Mouse (Mus musculus) lung, postnatal 0 days (tissue): ENCODE measurements around the gene Cnot8. TPM values are rescaled to one million over a fixed set of nuclear protein-coding genes. Genes with fewer than 3 reads are reported as not detected.

Source experiments
- ATAC-seq: fragments of 200-750 bp; cut with Nextera tagmentation; 2 replicates; pipeline ENCODE4 v1.8.0; 2017; ENCODE audit warnings: moderate library complexity
- DNase-seq: peaks from one replicate; pipeline ENCODE4 v3.0.0-alpha.2; 2016; ENCODE audit warnings: low spot score
- H3K27ac ChIP-seq: fragments of 300-500 bp; sonication (generic); 2 replicates; pipeline ENCODE4 v1.5.1; 2014; ENCODE audit warnings: antibody characterized with exemption, mild to moderate bottlenecking, low read length, mixed read lengths
- H3K27me3 ChIP-seq: fragments of 300-500 bp; sonication (generic); replicated peaks from 2 replicates; pipeline ENCODE4 v1.6.1; 2014; ENCODE audit warnings: low read length, mixed read lengths; ENCODE audit not compliant: insufficient read depth
- H3K36me3 ChIP-seq: fragments of 300-500 bp; sonication (generic); 2 replicates; pipeline ENCODE4 v1.6.1; 2014; ENCODE audit warnings: low read length, mixed read lengths; ENCODE audit not compliant: insufficient read depth
- H3K4me1 ChIP-seq: fragments of 300-500 bp; sonication (generic); 2 replicates; pipeline ENCODE4 v1.6.1; 2014; ENCODE audit warnings: antibody characterized with exemption, low read depth, low read length, mixed read lengths; ENCODE audit not compliant: insufficient read depth
- H3K4me2 ChIP-seq: fragments of 300-500 bp; sonication (generic); replicated peaks from 2 replicates; pipeline ENCODE4 v1.6.1; 2014; ENCODE audit warnings: low read depth, mild to moderate bottlenecking, low read length, moderate library complexity, mixed read lengths
- H3K4me3 ChIP-seq: fragments of 300-500 bp; sonication (generic); 2 replicates; pipeline ENCODE4 v1.5.1; 2014; ENCODE audit warnings: low read depth, low read length
- H3K9ac ChIP-seq: fragments of 300-500 bp; sonication (generic); replicated peaks from 2 replicates; pipeline ENCODE4 v1.6.1; 2014; ENCODE audit warnings: low read depth, mild to moderate bottlenecking
- H3K9me3 ChIP-seq: fragments of 300-500 bp; sonication (generic); 2 replicates; pipeline ENCODE4 v1.6.1; 2016; ENCODE audit warnings: low read length, mixed read lengths
- CTCF ChIP-seq: IDR thresholded peaks from 2 replicates; pipeline ENCODE4 v1.5.1; 2016; ENCODE audit warnings: antibody characterized with exemption, mild to moderate bottlenecking
- EP300 ChIP-seq: IDR thresholded peaks from 2 replicates; pipeline ENCODE4 v1.6.1; 2016; ENCODE audit warnings: antibody characterized with exemption, mild to moderate bottlenecking, control low read depth
- WGBS: fragments of 180-500 bp; shearing (Covaris S2); extraction: QIAGEN DNeasy Blood & Tissue Kit; methylation state at CpG from one replicate; pipeline ENCODE4 v1.1.7; 2014; 5-methylcytosine and 5-hydroxymethylcytosine counted together
- polyA plus RNA-seq: library from polyadenylated mRNA; unstranded; fragments of >200 nt; fragmentation: Nextera tagmentation; extraction: Ambion mirVana; gene quantifications from 2 replicates; pipeline ENCODE4 v1.2.1, GENCODE M21; 2015

Gene Cnot8
- polyA plus RNA-seq, 1 experiment from 2014 or later: 71.8 TPM

GRCm38 (mm10) chr11:58077270-58077669, 26.7 kb upstream of the Cnot8 start:
- no peak overlapping the region for H3K4me2 ChIP-seq
- no peaks in the 10 kb centered on the region for H3K9me3 ChIP-seq
- no peak for TF ChIP-seq CTCF
- no peak for TF ChIP-seq EP300
- DNase-seq (no peak), ATAC-seq (no peak)
- H3K4me1 ChIP-seq: no peaks in the 10 kb centered on the region
- H3K36me3 ChIP-seq: no peaks in the 10 kb centered on the region
- no peak overlapping the region for H3K27ac ChIP-seq
- no peak overlapping the region for H3K4me3 ChIP-seq
- no peak overlapping the region for H3K9ac ChIP-seq
- no peaks in the 10 kb centered on the region for H3K27me3 ChIP-seq
- 60% methylated on average over 4 of the region's 4 CpGs for WGBS

- Histone ChIP-seq H3K9me3 (no peaks in the 10 kb centered on the region), H3K27ac (no peak overlapping the region), H3K27me3 (no peaks in the 10 kb centered on the region), H3K4me1 (no peaks in the 10 kb centered on the region), H3K36me3 (no peaks in the 10 kb centered on the region), H3K4me3 (no peak overlapping the region), H3K4me2 (no peak overlapping the region), H3K9ac (no peak overlapping the region)
- TF ChIP-seq EP300 (no peak), CTCF (no peak)
- 86% methylated on average over 6 of the region's 6 CpGs for WGBS
- DNase-seq: no peak
- ATAC-seq: no peak
These were observed 22.2 kb upstream of the Cnot8 start for GRCm38 (mm10) chr11:58081716-58082115.

- ATAC-seq: peak; percentile 26; the same call in 1 of the 2 replicates
- no peaks in the 10 kb centered on the region for H3K27me3 ChIP-seq
- H3K9me3 ChIP-seq: no peaks in the 10 kb centered on the region
- no peak overlapping the region for H3K9ac ChIP-seq
- no peaks in the 10 kb centered on the region for H3K36me3 ChIP-seq
- H3K27ac ChIP-seq: no peak overlapping the region
- no peak for TF ChIP-seq EP300
- no peak for TF ChIP-seq CTCF
- 38% methylated on average over 4 of the region's 4 CpGs for WGBS
- DNase-seq: peak; percentile 17
- H3K4me1 ChIP-seq: no peaks in the 10 kb centered on the region
- peak overlapping the region; percentile 48 for H3K4me2 ChIP-seq
- H3K4me3 ChIP-seq: peak overlapping the region; percentile 27
These were observed 11.4 kb upstream of the Cnot8 start for GRCm38 (mm10) chr11:58092541-58092940.

GRCm38 (mm10) chr11:58093021-58093528, 10.9 kb upstream of the Cnot8 start, which contains the start of gene Gm12248:
Gene Gm12248, minus strand, starts transcription at chr11:58093134.
- Histone ChIP-seq H3K4me3 (peak within 1 kb of the TSS; percentile 27), H3K4me2 (peak within 1 kb of the TSS; percentile 48), H3K27ac (no peak within 1 kb of the TSS), H3K36me3 (no peaks in the 10 kb centered on the region), H3K9me3 (no peaks in the 10 kb centered on the region), H3K9ac (no peak within 1 kb of the TSS), H3K4me1 (no peaks in the 10 kb centered on the region), H3K27me3 (no peaks in the 10 kb centered on the region)
- DNase-seq: peak; percentile 30
- 15% methylated on average over 12 of the region's 12 CpGs for WGBS
- peak; percentile 82 for ATAC-seq
- TF ChIP-seq EP300 (no peak), CTCF (no peak)

- ATAC-seq: no peak
- Histone ChIP-seq H3K27me3 (no peaks in the 10 kb centered on the region), H3K9ac (no peak overlapping the region), H3K9me3 (no peaks in the 10 kb centered on the region), H3K4me3 (no peak overlapping the region), H3K36me3 (no peaks in the 10 kb centered on the region), H3K4me1 (no peaks in the 10 kb centered on the region), H3K27ac (no peak overlapping the region), H3K4me2 (no peak overlapping the region)
- WGBS: 84% methylated on average over 4 of the region's 4 CpGs
- no peak for DNase-seq
- no peak for TF ChIP-seq CTCF
- TF ChIP-seq EP300: no peak
These were observed 9.2 kb upstream of the Cnot8 start for GRCm38 (mm10) chr11:58094766-58095165.

GRCm38 (mm10) chr11:58095561-58095960, 8.4 kb upstream of the Cnot8 start:
- ATAC-seq: no peak
- TF ChIP-seq EP300 (no peak), CTCF (no peak)
- WGBS: 60% methylated on average over 1 of the region's 1 CpGs
- H3K9me3 ChIP-seq: no peaks in the 10 kb centered on the region
- H3K4me1 ChIP-seq: no peaks in the 10 kb centered on the region
- no peak overlapping the region for H3K4me2 ChIP-seq
- no peak for DNase-seq
- no peaks in the 10 kb centered on the region for H3K27me3 ChIP-seq
- no peaks in the 10 kb centered on the region for H3K36me3 ChIP-seq
- H3K4me3 ChIP-seq: no peak overlapping the region
- no peak overlapping the region for H3K9ac ChIP-seq
- no peak overlapping the region for H3K27ac ChIP-seq

GRCm38 (mm10) chr11:58096160-58096559, 7.8 kb upstream of the Cnot8 start:
- Histone ChIP-seq H3K4me2 (no peak overlapping the region), H3K4me1 (no peaks in the 10 kb centered on the region), H3K27me3 (no peaks in the 10 kb centered on the region), H3K27ac (no peak overlapping the region), H3K36me3 (no peaks in the 10 kb centered on the region), H3K9me3 (no peaks in the 10 kb centered on the region), H3K9ac (no peak overlapping the region), H3K4me3 (no peak overlapping the region)
- DNase-seq: no peak
- 43% methylated on average over 5 of the region's 5 CpGs for WGBS
- TF ChIP-seq EP300 (no peak), CTCF (no peak)
- ATAC-seq: no peak
